Mouse (Mus musculus) liver, embryonic 14.5 days (tissue): ENCODE results near the gene Inpp5a.

Experiments
- CTCF ChIP-seq: IDR thresholded peaks from 2 replicates; pipeline ENCODE4 v1.5.1; 2016; ENCODE audit warnings: antibody characterized with exemption, low read depth, control low read depth
- EP300 ChIP-seq: IDR thresholded peaks from 2 replicates; pipeline ENCODE4 v1.6.1; 2016; ENCODE audit warnings: antibody characterized with exemption, low read depth

GRCm38 (mm10) chr7:139547325-139547724, 158.4 kb downstream of the Inpp5a start:
- no peak for TF ChIP-seq CTCF
- no peak for TF ChIP-seq EP300
